Mouse (Mus musculus) midbrain, embryonic 10.5 days (tissue): Measurements from ENCODE around the gene Rnf41. TPM values are rescaled to one million over a fixed set of nuclear protein-coding genes. Genes with fewer than 3 reads are reported as not detected.

Experiments used
- DNase-seq: peaks from one replicate; pipeline ENCODE4 v3.0.0-alpha.2; 2017; ENCODE audit warnings: low spot score
- H3K27ac ChIP-seq: fragments of 300-500 bp; sonication (generic); replicated peaks from 2 replicates; pipeline ENCODE4 v1.5.1; 2016; ENCODE audit warnings: mild to moderate bottlenecking
- H3K27me3 ChIP-seq: fragments of 300-500 bp; sonication (generic); 2 replicates; pipeline ENCODE4 v1.6.1; 2016; ENCODE audit warnings: low read depth, mild to moderate bottlenecking; ENCODE audit not compliant: poor library complexity, severe bottlenecking
- H3K36me3 ChIP-seq: fragments of 300-500 bp; sonication (generic); 2 replicates; pipeline ENCODE4 v1.6.1; 2016; ENCODE audit warnings: mild to moderate bottlenecking, moderate library complexity
- H3K4me1 ChIP-seq: fragments of 300-500 bp; sonication (generic); 2 replicates; pipeline ENCODE4 v1.6.1; 2016
- H3K4me3 ChIP-seq: fragments of 300-500 bp; sonication (generic); 2 replicates; pipeline ENCODE4 v1.5.1; 2016; ENCODE audit warnings: mild to moderate bottlenecking, moderate library complexity
- H3K9me3 ChIP-seq: fragments of 300-500 bp; sonication (generic); replicated peaks from 2 replicates; pipeline ENCODE4 v1.6.1; 2016; ENCODE audit warnings: mild to moderate bottlenecking
- WGBS: fragments of 180-500 bp; shearing (Covaris S2); methylation state at CpG from one replicate; pipeline ENCODE4 v1.1.7; 2016; 5-methylcytosine and 5-hydroxymethylcytosine counted together
- polyA plus RNA-seq: library from polyadenylated mRNA; unstranded; fragments of >200 nt; fragmentation: Nextera tagmentation; extraction: Ambion mirVana; gene quantifications from 2 replicates; pipeline ENCODE4 v1.2.1, GENCODE M21; 2016

The Rnf41 gene
- polyA plus RNA-seq, 1 experiment from 2014 or later, result 42.0 TPM

GRCm38 (mm10) chr10:128396017-128396673 lies 15.3 kb upstream of the Rnf41 start:
- Histone ChIP-seq H3K4me3 (no peak overlapping the region), H3K27ac (no peak overlapping the region), H3K27me3 (no peaks in the 10 kb centered on the region), H3K4me1 (peaks cover 46% of the 10 kb centered on the region), H3K36me3 (peaks cover 70% of the 10 kb centered on the region), H3K9me3 (no peaks in the 10 kb centered on the region)
- 78% methylated on average over 11 of the region's 11 CpGs for WGBS
- DNase-seq, result no peak

GRCm38 (mm10) chr10:128396716-128397264 lies 14.7 kb upstream of the Rnf41 start:
- Histone ChIP-seq H3K27ac (no peak overlapping the region), H3K27me3 (no peaks in the 10 kb centered on the region), H3K9me3 (no peaks in the 10 kb centered on the region), H3K36me3 (peaks cover 70% of the 10 kb centered on the region), H3K4me3 (no peak overlapping the region), H3K4me1 (peaks cover 51% of the 10 kb centered on the region)
- no peak for DNase-seq
- WGBS, result 69% methylated on average over 10 of the region's 10 CpGs

DNA sequence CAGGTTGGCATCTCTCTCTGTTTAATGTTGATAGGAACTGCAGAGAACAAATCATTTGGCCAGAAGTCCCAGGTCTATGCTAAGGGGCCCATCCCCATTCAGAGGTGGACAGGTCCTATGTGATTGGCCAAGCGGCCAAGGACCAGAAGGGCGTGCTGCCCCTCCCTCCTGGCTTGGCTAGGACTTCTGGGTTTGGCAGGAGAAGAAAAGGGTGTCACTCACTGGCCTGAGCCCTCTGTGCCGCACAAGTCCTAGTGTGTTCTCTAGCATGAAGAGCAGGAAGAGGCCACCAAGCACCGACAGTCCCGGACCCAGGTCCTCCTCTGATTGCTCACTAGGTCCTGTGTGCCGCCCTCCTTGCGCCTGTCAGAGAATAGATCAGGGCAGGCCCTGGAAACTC lies 14.0 kb upstream of the Rnf41 start:
- peaks cover 70% of the 10 kb centered on the region for H3K36me3 ChIP-seq
- no peaks in the 10 kb centered on the region for H3K27me3 ChIP-seq
- DNase-seq, result no peak
- peaks cover 51% of the 10 kb centered on the region for H3K4me1 ChIP-seq
- peak overlapping the region; percentile 67 for H3K27ac ChIP-seq
- WGBS, result 68% methylated on average over 7 of the region's 7 CpGs
- H3K4me3 ChIP-seq, result no peak overlapping the region
- no peaks in the 10 kb centered on the region for H3K9me3 ChIP-seq

- no peak overlapping the region for H3K4me3 ChIP-seq
- no peaks in the 10 kb centered on the region for H3K27me3 ChIP-seq
- H3K27ac ChIP-seq, result no peak overlapping the region
- no peak for DNase-seq
- 30% methylated on average over 5 of the region's 5 CpGs for WGBS
- H3K4me1 ChIP-seq, result peaks cover 39% of the 10 kb centered on the region
- H3K36me3 ChIP-seq, result peaks cover 62% of the 10 kb centered on the region
- H3K9me3 ChIP-seq, result no peaks in the 10 kb centered on the region
These were observed 11.1 kb upstream of the Rnf41 start for GRCm38 (mm10) chr10:128400338-128400737.

DNA sequence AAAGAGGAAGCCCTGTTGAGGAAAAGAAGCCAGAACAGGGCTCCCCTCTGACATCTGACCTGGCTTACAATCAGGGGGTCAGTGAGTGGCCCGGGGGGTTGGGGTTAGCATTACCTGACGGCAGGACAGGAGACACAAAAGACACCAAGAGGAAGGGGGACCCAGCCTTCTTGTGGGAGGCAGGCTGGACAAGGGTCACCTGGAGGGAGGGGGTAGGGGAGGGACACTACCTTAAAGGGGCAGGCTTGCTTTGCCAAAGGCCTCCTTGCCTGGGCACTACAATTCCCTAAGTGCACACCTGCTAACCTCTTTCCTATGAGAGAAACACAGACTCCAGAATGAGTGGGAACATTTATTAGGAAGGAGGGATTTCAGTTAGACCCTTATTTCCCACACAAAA lies 10.4 kb upstream of the Rnf41 start, which contains the start of gene Slc39a5:
Slc39a5 (minus strand) TSS at position 174 of the 400 bp plus-strand sequence.
- no peak for DNase-seq
- peaks cover 33% of the 10 kb centered on the region for H3K4me1 ChIP-seq
- H3K9me3 ChIP-seq, result no peaks in the 10 kb centered on the region
- no peak within 1 kb of the TSS; the same call in 1 of the 2 replicates for H3K27ac ChIP-seq
- no peaks in the 10 kb centered on the region for H3K27me3 ChIP-seq
- H3K36me3 ChIP-seq, result peaks cover 62% of the 10 kb centered on the region
- 14% methylated on average over 2 of the region's 2 CpGs for WGBS
- peak within 1 kb of the TSS; percentile 11; the same call in 1 of the 2 replicates for H3K4me3 ChIP-seq

- H3K36me3 ChIP-seq, result peaks cover 62% of the 10 kb centered on the region
- DNase-seq, result no peak
- no peaks in the 10 kb centered on the region for H3K27me3 ChIP-seq
- peaks cover 31% of the 10 kb centered on the region for H3K4me1 ChIP-seq
- H3K4me3 ChIP-seq, result peak overlapping the region; percentile 11; the same call in 1 of the 2 replicates
- 82% methylated on average over 9 of the region's 9 CpGs for WGBS
- no peaks in the 10 kb centered on the region for H3K9me3 ChIP-seq
- no peak overlapping the region; the same call in 1 of the 2 replicates for H3K27ac ChIP-seq
These were observed 9.8 kb upstream of the Rnf41 start for GRCm38 (mm10) chr10:128401638-128402037.

- Histone ChIP-seq H3K27ac (no peak overlapping the region), H3K27me3 (no peaks in the 10 kb centered on the region), H3K36me3 (peaks cover 68% of the 10 kb centered on the region), H3K4me1 (peaks cover 29% of the 10 kb centered on the region), H3K9me3 (no peaks in the 10 kb centered on the region), H3K4me3 (no peak overlapping the region)
- no peak for DNase-seq
- WGBS, result 90% methylated on average over 7 of the region's 7 CpGs
These were observed 7.5 kb upstream of the Rnf41 start for GRCm38 (mm10) chr10:128403931-128404330.

- WGBS, result 23% methylated on average over 35 of the region's 35 CpGs
- DNase-seq, result peak; percentile 56
- Histone ChIP-seq H3K36me3 (peaks cover 48% of the 10 kb centered on the region), H3K27me3 (no peaks in the 10 kb centered on the region), H3K4me1 (peaks cover 49% of the 10 kb centered on the region), H3K4me3 (peak overlapping the region; percentile 93), H3K9me3 (no peaks in the 10 kb centered on the region), H3K27ac (peak overlapping the region; percentile 96)
These were observed 2.6 kb upstream of the Rnf41 start for GRCm38 (mm10) chr10:128408591-128409535.

GRCm38 (mm10) chr10:128409692-128410559 lies 1.5 kb upstream of the Rnf41 start:
- DNase-seq, result peak; percentile 97
- H3K4me3 ChIP-seq, result peak overlapping the region; percentile 93
- H3K27ac ChIP-seq, result peak overlapping the region; percentile 96
- H3K27me3 ChIP-seq, result no peaks in the 10 kb centered on the region
- 7% methylated on average over 36 of the region's 36 CpGs for WGBS
- no peaks in the 10 kb centered on the region for H3K9me3 ChIP-seq
- peaks cover 52% of the 10 kb centered on the region for H3K4me1 ChIP-seq
- peaks cover 52% of the 10 kb centered on the region for H3K36me3 ChIP-seq

- WGBS, result 32% methylated on average over 4 of the region's 4 CpGs
- no peak for DNase-seq
- peak overlapping the region; percentile 96 for H3K27ac ChIP-seq
- H3K36me3 ChIP-seq, result peaks cover 54% of the 10 kb centered on the region
- H3K9me3 ChIP-seq, result no peaks in the 10 kb centered on the region
- peaks cover 52% of the 10 kb centered on the region for H3K4me1 ChIP-seq
- peak overlapping the region; percentile 93 for H3K4me3 ChIP-seq
- H3K27me3 ChIP-seq, result no peaks in the 10 kb centered on the region
These were observed 954 bp upstream of the Rnf41 start for GRCm38 (mm10) chr10:128410560-128410845.

- peaks cover 54% of the 10 kb centered on the region for H3K36me3 ChIP-seq
- DNase-seq, result no peak
- WGBS, result under 1% methylated on average over 14 of the region's 14 CpGs
These were observed 561 bp downstream of the Rnf41 start for GRCm38 (mm10) chr10:128412055-128412381.

GRCm38 (mm10) chr10:128412558-128412957 lies 1.1 kb downstream of the Rnf41 start:
- DNase-seq, result no peak
- Histone ChIP-seq H3K4me1 (peaks cover 52% of the 10 kb centered on the region), H3K9me3 (no peaks in the 10 kb centered on the region), H3K27ac (peak overlapping the region; percentile 96), H3K4me3 (peak overlapping the region; percentile 93), H3K27me3 (no peaks in the 10 kb centered on the region), H3K36me3 (peaks cover 54% of the 10 kb centered on the region)
- 56% methylated on average over 1 of the region's 1 CpGs for WGBS

More at GRCm38 (mm10) chr10:128412055-128412381, 561 bp downstream of the Rnf41 start:
- H3K9me3 ChIP-seq, result no peaks in the 10 kb centered on the region
- H3K27ac ChIP-seq, result peak overlapping the region; percentile 96
- H3K4me1 ChIP-seq, result peaks cover 52% of the 10 kb centered on the region
- peak overlapping the region; percentile 93 for H3K4me3 ChIP-seq
- H3K27me3 ChIP-seq, result no peaks in the 10 kb centered on the region
